Mouse (Mus musculus) left cerebral cortex, adult 8-10 months (tissue): ENCODE data around the gene Frmd4b. TPM values are rescaled to one million over a fixed set of nuclear protein-coding genes. Genes with fewer than 3 reads are reported as not detected.
A peak's percentile ranks its signal among the peaks of the same experiment; 100 is the strongest.

Source experiments
- DNase-seq, 2 experiments: peaks; one replicate each; pipeline ENCODE4 v3.0.0; 2022; ENCODE audit warnings: low spot score in 2 of 2
- total RNA-seq, 4 experiments: library from RNA; stranded (reverse); gene quantifications; 2 replicates each; pipeline ENCODE4 v1.2.4; 2022

Frmd4b gene
- total RNA-seq, 4 experiments from 2014 or later, result 20.1 to 23.7 (median 22.7) TPM

DNA sequence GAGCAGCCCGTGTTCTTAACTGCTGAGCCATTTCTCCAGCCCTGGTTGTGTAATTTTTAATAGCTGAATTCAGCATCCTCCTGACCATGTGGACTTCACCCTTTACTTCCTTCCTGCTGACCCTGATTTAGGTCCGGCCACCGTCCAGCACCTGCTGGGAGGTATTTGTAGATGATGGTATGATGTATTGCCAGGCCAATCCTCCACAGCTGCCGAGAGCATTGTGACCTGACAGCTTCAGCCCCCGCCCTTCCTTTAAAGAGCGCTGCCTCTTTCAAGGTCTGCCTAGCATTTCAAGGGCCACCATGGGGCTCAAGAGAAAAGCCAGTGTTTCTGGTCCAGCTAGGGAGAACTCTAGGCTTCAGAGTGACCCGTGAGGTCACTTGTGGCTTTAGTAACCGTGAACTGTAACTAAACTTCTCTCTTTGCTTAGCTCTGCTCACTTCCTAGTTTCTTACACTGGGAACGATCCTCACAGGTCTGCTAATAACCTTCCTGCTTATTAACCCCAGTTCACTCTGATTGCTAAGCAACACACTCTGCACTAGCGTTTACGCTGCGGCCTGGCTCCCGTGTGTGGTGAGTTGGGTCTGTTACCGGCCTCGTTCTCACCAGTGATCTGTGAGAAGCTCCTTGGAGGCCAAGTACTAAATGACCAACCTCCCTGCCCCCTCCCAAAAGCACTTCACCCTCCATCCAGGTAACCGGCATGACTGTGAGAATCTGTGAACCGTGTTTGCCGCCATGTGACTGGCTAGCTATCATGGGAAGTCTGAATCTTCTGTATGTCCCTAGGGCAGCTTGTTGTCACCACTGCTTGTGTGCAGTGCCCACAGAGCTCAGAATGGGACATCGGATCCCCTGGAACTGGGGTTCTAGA lies 138.1 kb downstream of the Frmd4b start:
- DNase-seq, result no peak

DNA sequence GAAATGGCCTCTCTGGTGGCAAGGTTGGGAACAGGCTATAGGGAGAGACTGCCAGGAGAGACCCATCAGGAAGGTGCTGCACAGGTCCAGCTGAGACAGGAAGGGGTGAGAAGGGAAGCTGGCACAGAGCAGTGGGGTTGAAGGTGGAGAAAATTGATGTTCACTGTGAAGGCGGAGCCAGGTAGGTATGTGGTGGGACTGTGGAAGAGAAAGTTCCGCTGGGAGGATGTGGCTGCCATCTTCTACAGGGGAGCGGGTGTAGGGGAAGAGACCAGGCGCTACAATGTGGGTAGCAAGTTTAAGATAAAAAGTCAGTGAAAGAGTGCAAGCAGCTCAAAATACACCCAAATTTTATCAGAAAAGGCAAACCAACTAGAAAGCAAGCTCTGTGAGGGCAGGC lies 143.7 kb downstream of the Frmd4b start:
- no peak for DNase-seq

DNA sequence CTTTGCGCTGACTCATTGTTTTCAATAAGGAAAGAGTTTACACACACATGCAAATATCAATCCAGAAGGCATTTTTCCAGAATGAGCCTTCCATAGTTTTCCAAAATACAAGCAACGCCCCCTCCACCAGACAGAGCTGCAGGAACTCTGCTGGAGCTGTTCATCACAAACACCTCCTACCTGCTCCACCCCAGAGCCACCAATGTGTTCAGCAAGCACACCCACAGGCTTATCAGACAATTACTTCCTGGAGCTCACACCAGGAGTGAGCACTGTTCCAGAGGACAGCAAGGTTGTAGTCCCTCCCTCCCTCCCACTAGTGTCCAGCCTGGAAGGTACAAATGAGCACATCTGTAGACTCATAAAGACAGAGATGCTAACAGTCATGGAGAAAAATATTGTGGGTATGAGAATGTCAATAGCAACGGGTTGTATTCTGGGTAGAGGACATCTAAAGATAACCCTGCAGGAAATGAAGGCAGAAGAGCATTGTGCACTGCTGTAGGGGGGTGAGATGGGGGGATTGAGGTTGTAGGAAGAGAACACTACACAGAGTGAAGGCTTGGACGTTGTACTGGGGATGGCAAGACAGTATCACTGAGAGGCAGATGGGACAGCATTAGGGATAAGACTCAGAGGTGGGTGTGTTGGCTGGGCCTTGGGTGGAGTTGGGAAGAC lies 144.3 kb downstream of the Frmd4b start:
- DNase-seq, result no peak

DNA sequence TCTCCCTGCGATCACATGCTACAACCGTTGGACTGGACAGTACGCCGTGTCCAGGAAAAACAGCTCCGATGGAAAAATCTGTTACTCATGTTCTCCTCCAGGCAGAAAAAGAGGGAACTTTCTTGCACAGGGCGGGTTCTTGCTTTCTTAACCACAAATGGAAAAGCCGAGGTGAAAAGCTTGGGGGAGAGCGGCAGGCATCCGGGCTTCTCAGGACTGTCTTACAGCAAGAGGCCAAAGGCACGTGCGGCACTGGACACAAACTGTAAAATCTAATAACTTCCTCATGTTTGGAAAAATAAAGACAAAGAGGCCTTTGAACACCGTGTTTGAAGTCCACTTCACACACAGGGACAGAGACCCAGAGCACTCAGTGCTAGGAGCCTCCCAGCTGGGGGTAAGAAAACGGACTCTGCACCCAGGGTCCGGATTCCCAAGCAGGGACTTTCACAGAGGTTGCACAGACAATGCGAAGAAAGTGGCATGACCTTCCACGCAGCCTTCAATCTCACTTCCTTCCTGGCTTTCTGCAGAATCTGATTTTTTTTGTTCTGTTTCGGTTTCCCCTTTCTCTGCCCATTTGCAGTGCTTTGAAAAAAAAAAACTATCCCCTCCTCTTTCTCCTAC lies 153.3 kb downstream of the Frmd4b start:
- no peak for DNase-seq

DNA sequence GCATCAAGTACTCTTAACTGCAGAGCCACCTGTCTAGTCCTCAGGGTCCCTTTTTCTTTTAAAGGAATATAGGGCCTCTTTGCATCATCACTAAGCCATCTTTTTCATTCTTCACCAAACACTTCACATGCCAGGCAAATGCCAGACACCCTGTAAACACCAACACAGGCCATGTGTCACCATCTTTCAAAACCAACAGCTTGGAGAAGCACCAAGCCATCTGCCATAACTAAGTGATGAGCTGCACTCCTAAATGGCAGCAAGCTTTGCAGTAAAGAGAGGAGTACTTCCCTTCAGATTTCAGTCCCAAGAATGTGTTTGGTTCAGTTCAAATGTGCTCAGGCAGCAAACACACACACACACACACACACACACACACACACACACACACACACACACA lies 154.9 kb downstream of the Frmd4b start:
- no peak for DNase-seq

DNA sequence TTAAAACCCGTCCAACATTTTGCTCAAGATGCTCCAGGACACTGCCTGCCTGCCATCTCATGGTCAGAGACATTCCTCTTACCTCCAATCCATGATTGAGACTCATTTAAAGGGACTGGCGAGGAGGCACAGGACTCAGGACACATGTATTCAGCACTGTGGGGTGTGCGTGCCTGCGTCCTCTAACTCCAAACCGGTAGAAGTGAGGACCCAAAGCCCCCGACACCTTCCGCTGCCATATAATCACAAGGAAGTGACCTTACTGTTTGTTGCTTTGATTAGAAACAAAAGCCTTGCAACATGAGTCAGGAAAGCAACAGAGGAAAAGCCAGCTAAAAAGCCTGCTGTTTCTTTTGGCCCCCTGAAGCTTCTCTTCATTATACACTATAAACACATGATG lies 158.2 kb downstream of the Frmd4b start:
- no peak for DNase-seq

DNA sequence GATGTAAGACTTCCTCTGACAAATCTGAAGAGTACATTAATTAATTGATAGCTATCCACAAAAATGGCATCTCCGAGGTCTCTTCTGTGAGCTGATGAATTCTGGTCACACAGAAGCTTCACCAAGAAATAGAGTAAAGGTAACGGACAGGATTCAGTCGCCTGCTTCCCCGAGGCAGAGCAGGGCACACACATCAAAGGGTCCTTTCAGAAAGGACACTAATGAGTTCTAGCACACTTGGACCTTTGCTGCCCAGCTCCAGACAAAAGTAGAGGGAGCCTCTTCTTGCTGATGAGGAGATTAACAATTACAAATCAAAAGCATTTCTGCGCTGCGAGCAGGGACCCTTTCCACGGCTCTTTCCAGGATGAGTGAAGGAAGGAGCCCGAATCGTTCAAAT lies 159.0 kb downstream of the Frmd4b start:
- no peak for DNase-seq

DNA sequence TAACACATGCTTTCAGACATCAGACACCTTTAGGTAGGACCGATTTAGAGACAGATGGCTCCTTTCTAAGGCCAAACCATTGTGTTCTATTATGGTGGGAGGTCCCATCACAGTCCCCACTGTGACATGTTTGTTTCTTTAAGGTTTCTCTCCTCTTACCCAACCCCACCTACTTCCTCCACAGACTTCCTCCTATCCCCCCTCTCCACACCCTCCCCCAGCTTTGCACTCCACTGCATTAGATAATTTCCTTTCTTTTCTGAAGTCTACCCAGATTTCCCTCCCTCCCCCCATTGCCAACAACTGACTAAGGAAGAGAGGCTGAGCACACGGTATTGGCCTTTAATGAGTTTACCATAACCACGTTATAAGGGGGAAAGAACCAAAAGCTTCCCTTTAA lies 159.4 kb downstream of the Frmd4b start:
- DNase-seq, result no peak

DNA sequence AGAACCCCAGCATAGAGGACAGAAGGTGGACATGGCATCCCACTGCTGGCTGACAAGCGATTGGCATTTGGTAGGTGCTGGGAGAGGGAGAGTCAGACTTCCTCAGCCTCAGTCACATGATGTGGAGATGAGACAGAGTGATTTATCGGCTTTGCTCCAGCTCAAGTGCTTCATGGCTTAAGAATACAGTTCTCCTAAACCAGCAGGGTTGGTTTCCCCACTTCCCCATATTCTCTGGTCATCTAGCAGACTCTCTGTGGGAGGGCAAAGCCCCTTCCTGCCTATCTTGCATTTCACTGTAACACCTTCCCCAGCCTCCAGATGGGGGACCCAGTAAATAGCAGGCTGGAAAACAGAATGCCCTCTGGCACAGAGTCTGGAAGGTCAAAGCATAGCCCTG lies 160.1 kb downstream of the Frmd4b start:
- no peak for DNase-seq

DNA sequence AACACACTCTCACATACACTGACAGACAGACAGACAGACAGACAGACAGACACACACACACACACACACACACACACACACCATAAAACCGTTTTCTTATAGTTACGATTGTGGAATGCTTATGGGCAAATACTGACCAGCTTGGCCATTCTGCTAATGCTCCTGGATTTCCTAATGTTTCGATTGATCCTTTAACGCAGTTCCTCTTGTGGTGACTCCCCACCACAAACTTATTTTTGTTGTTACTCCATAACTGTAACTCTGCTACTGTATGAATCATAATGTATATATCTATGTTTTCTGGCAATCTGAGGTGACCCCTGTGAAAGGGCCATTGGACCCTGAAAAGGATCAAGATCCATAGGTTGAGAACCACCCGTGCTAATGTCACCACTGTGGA lies 165.1 kb downstream of the Frmd4b start:
- no peak for DNase-seq

DNA sequence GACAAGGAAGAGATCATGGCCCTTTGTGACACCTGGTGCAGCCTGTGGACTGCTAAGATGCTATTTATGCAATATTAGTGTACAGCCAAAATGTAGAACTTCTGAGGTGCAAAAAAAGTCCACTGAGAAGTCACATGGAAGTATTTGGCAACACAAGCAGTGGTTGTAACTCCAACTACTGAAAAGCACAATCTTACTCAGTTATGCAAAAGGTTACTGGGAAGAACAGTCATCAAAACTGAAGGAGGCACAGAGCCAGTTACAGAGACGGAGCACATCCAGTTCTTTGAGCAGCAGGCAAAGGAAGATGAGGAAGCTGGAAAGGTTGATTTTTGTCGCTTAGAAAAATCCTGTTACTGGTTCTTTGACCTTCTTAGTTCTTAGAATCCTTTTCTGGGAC lies 167.5 kb downstream of the Frmd4b start:
- no peak for DNase-seq

DNA sequence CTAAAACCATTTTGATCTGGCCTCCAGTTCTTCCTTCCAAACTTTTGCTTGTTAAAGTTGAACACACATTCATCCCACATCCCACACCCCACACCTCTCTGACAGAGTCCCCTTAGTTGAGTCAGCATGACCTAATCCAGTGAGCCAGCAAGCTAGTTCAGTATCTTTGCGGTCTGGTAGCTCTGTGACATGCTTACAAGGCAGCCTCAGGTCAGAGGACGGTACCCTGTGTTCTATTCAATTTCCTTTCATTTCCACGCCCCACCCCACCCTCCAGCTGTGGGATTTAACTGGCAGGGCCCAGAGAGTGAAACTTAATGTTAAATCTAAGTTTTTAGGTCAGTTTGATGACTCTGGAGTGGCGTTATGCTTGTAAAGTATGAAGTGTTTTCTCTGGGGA lies 170.3 kb downstream of the Frmd4b start:
- no peak for DNase-seq

DNA sequence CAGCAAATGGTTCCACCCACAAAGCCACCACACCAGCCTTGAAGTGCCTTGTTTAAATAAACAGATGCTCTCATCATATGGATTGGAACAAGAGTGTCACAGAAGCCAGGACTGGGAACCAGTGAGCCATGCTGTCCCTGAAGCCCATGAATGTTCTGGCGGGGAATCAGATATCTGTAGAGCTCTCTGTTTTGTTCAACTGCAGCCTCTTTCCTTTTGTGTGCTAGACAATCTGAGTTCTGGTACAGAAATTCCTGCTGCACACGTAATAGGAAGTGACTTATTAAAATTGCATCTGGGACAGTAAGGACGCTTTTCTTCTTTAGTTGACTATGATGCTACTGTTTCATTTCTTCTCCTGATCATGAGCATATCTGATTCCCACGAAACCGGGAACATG lies 173.2 kb downstream of the Frmd4b start:
- DNase-seq, result no peak

DNA sequence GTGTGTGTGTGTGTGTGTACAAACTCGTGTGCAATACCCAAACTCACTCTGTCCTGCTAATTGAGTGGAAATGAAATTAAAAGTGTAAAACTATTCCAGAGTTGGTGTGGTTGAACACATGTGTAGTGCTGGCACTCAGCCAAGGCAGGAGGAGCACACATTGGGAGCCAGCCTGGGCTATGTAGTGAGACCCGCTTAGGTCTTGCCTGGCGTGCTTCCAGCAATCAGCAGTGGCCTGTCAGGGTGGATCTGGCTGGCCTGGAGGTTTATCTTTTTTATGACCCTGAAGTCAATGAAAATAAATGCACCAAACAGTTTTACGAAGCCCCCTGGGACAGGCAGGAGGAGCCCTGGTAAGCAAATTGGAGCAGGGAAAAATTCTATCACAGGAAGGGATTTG lies 173.8 kb downstream of the Frmd4b start:
- no peak for DNase-seq

DNA sequence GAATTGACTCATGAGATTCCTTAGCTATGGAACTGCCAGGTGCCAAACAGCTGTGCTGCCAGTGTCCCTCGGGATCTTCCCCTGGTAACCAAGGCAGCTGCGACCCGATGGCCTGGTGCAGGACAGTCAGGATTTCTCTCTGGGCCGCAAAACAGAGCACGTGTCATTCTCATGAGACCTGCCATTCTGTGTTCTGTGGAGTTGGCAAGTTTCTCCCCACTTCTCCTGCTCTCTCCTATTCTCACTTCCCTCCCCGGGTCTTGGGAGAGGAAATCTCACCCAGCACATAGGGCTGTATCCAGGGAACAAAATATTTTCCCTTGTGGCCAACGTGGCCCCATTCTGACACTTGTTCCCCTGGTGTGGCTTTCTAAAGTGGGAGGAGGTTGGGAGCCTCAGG lies 176.0 kb downstream of the Frmd4b start:
- no peak for DNase-seq

DNA sequence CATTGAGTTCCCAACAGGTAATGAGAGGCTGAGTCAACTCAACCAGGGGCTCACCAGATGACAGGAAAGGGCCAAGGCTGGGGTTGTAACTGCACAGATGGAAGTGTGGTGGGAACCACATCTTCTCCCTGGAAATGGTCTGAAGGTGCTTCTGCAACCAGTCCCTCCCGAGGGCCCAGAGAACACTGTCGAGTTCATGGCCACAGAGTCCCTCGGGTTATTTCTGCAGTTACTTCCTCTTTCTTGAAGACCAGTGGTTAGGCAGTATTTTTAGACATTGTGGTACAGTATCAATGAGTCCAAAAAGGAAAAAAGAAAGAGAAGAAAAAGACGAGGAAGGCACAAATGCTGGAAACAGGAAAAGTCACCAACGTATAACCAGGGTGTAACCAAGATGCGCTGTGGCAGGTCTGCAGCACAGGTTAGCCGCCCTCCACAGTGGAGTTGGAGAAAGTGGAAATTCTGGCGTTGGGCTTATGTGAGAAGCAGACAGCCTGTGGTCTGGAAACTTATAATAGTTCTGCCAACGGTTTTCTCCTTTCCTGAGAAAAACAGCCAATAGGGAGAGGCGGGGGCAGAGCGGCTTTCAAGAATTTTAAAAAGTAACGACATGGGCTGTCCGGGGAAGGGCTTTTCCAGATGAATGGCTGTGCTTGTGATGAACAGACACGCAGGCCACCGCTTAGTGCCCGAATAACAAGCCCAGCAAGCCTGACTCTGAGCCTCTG lies 178.3 kb downstream of the Frmd4b start:
- no peak for DNase-seq

DNA sequence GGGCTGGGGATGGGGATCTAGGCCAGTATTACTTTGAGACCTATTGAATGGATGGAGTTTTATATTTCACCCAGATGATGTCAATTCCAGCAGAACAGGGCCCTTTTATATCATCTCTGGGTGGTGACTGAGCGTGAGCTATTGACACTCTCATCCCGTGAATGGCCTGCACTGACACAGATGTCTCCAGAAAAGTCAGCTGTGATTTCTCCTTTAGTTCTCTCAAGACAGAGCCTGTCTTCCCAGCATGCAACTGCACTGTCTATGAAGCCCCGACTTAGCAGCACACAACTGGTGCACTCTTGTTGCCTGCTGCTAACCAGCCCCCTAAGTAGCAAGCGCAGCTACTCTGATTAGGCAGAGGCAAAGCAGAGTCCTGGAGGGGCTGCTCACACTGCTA lies 182.6 kb downstream of the Frmd4b start:
- peak in 1 of 2 experiments; percentile 14 for DNase-seq

DNA sequence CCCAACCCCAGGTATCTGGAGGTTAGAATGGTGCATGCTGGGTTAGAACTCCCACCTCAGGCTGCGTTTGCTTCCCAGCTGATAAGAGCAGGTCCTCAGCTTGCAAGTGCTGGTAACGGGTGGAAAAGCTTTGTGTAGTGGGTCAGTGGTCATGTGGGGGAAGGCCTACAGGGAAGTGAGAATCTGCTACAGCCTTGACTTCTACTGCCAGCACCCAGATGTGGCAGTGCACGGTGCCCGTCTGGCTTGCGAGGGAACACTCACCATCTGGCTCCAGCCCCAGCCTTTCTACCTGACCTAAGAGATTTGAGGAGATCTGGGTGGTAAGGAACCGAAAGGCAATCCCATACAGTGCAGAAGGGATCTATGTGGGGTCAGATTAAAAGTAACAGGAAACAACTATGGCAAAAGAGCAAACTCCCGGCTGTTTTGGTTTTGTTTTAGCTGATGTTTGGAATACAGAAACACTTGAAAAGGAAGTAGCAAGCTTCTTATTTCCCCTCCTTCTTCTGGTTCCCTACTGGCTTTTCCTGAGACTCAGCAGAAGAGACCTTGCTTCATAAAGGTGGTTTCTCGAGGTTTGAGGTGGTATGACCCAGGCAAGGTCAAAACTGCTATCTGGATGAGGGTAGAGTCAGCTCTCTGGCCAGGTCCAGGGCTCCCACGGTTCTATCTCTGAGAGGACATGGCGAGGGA lies 185.9 kb downstream of the Frmd4b start:
- DNase-seq, result no peak

DNA sequence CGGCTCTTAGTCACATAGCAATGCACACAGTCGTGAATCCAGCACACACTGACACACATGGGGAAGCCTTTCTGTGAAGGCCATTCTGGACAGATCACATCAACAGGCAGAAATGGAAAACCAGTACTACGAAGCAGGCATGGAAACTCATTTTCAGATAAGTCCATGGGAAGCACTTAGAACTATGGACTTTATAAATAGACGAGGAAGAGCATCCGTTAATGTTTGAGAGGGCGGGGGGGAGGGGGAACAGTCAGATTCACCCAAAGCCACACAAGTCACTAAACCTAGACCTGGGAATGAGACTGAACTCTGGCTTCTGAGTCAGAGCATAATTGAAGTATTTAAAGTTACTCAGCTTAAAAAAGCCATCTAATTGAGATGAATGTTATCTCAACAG lies 186.8 kb downstream of the Frmd4b start:
- no peak for DNase-seq

DNA sequence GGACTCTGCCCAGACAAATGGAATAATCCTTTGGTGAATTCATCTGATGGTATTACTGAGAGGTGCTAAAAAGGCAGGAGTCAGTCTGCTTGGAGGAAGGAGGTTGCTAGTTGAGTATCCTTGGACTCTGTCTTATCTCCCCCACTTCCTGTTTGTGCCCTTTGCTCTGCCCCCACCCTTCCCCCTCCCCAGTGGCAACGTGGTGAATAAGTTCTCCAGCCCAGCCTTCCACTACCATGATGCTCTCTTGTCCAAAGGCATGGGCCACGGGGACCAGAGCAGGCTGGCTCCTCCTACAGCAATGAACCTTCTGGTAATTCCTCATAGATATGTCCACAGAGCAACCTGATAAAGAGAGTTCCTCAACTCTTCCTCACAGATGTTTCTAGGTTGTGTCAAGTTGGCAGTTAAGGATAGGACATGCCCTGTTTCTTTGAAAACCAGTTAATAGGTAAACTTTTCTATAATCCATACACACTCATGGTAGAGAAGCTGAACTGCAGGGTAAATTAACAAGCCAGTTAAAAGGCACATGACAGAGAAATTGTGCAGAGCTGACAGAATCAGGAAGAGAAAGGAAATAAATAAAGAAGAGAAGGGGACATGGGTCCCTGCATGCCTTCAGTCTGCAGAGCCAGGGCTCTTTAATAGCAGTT lies 187.5 kb downstream of the Frmd4b start:
- DNase-seq, result no peak
